Mouse (Mus musculus) embryonic facial prominence, embryonic 12.5 days (tissue): Measurements from ENCODE around the gene Armcx1. TPM values are rescaled to one million over a fixed set of nuclear protein-coding genes. Genes with fewer than 3 reads are reported as not detected.
"Not testable (repeated sequence)": the region's sequence is repeated elsewhere in the genome, so short reads cannot be mapped to it uniquely, and the experiment has no call there.

Source experiments
- ATAC-seq: fragments of 200-750 bp; cut with Nextera tagmentation; 2 replicates; pipeline ENCODE4 v1.8.0; 2017; ENCODE audit not compliant: insufficient number of reproducible peaks, insufficient read depth, low FRiP score, low TSS enrichment
- H3K27ac ChIP-seq: fragments of 300-500 bp; sonication (generic); 2 replicates; pipeline ENCODE4 v1.5.1; 2016; ENCODE audit warnings: mild to moderate bottlenecking
- H3K27me3 ChIP-seq: fragments of 300-500 bp; sonication (generic); 2 replicates; pipeline ENCODE4 v1.6.1; 2016; ENCODE audit warnings: mild to moderate bottlenecking, moderate library complexity
- H3K36me3 ChIP-seq: fragments of 300-500 bp; sonication (generic); 2 replicates; pipeline ENCODE4 v1.6.1; 2016; ENCODE audit warnings: mild to moderate bottlenecking
- H3K4me1 ChIP-seq: fragments of 300-500 bp; sonication (generic); 2 replicates; pipeline ENCODE4 v1.6.1; 2016
- H3K4me2 ChIP-seq: fragments of 300-500 bp; sonication (generic); replicated peaks from 2 replicates; pipeline ENCODE4 v1.6.1; 2016; ENCODE audit warnings: mild to moderate bottlenecking, moderate library complexity
- H3K4me3 ChIP-seq: fragments of 300-500 bp; sonication (generic); 2 replicates; pipeline ENCODE4 v1.5.1; 2016; ENCODE audit warnings: mild to moderate bottlenecking
- H3K9ac ChIP-seq: fragments of 300-500 bp; sonication (generic); 2 replicates; pipeline ENCODE4 v1.6.1; 2016; ENCODE audit warnings: mild to moderate bottlenecking, moderate library complexity
- H3K9me3 ChIP-seq: fragments of 300-500 bp; sonication (generic); 2 replicates; pipeline ENCODE4 v1.6.1; 2016; ENCODE audit warnings: mild to moderate bottlenecking, moderate library complexity
- WGBS: fragments of 180-500 bp; shearing (Covaris S2); methylation state at CpG from one replicate; pipeline ENCODE4 v1.1.7; 2016; 5-methylcytosine and 5-hydroxymethylcytosine counted together
- microRNA-seq: library from miRNA; unstranded; fragments of <30 nt; microRNA quantifications from one replicate; pipeline ENCODE4, GENCODE M21; 2017
- polyA plus RNA-seq: library from polyadenylated mRNA; unstranded; fragments of >200 nt; fragmentation: Nextera tagmentation; extraction: Ambion mirVana; gene quantifications from 2 replicates; pipeline ENCODE4 v1.2.1, GENCODE M21; 2016

The Armcx1 gene
- polyA plus RNA-seq, 1 experiment from 2014 or later, result 68.7 TPM

DNA sequence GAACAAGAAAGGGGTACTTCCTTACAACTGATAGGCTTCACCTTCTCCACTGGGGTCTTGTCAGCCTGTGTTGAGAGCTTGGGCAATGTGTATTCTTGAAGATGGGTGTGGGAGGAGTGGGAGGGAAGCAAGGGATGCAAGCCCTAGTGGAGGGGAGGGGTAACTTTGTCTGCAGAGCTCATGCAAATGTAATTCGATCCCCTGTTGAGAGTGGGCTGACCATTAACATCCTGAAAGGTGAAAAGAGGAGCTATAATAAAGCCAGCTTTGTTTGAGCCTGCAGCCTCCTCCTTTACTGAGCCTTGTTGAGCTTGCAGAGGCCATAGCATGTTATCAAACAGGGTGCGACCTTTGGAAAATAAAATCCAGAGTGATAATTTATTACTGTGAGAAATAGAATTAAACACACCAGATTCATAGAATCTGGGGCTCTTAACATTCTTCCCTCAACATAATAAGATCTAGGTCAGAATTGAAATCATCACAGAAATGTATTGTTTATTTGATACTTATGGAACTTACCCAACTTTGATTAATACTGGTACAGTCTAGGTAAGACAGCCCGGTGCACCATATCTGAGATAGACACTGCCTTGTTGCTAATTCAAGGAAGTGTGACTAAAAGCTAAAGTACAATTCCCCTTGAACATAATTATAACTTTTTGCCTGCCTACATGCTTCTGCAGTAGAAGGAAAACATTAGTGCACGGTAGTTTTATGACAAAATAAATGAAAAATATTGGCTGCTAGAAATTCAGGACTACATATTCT, 45.9 kb downstream of the Armcx1 start:
- H3K27me3 ChIP-seq, H3K9me3 ChIP-seq, H3K4me2 ChIP-seq, H3K4me3 ChIP-seq, H3K27ac ChIP-seq, H3K4me1 ChIP-seq, H3K36me3 ChIP-seq, ATAC-seq, H3K9ac ChIP-seq: not testable (repeated sequence)
- WGBS, result 45% methylated on average over 3 of the region's 4 CpGs

Small RNAs within 50 kb of the gene (microRNA-seq; reads per million reads assigned to microRNA genes)
- not detected for gene Mir7093

Other genes with a start within 250 kb of the Armcx1 start
- gene Taf7l, start 241.5 kb upstream of the Armcx1 start, polyA plus RNA-seq, result 0.27 TPM in 2 replicates
- gene Timm8a1, start 176.1 kb upstream of the Armcx1 start, polyA plus RNA-seq, result 63.8 and 65.0 TPM in 2 replicates
- gene Btk, start 134.4 kb upstream of the Armcx1 start, polyA plus RNA-seq, result 0.96 and 1.8 TPM in 2 replicates
- gene Rpl36a, start 132.3 kb upstream of the Armcx1 start, polyA plus RNA-seq, result 353 and 360 TPM in 2 replicates
- gene Gla, start 116.8 kb upstream of the Armcx1 start, polyA plus RNA-seq, result 4.7 and 4.8 TPM in 2 replicates
- gene Hnrnph2, start 116.8 kb upstream of the Armcx1 start, polyA plus RNA-seq, result 160 and 174 TPM in 2 replicates
- gene Armcx4, start 31.4 kb upstream of the Armcx1 start, polyA plus RNA-seq, result 6.2 and 7.0 TPM in 2 replicates
- 34.4 and 35.7 TPM in 2 replicates for gene Armcx6, start 33.5 kb downstream of the Armcx1 start, polyA plus RNA-seq
- gene Armcx3, start 38.6 kb downstream of the Armcx1 start, polyA plus RNA-seq, result 66.6 and 72.2 TPM in 2 replicates
- gene Armcx2, start 91.3 kb downstream of the Armcx1 start, polyA plus RNA-seq, result 89.9 and 95.3 TPM in 2 replicates
- 1.7 TPM in 2 replicates for gene Nxf2, start 246.8 kb downstream of the Armcx1 start, polyA plus RNA-seq